Mouse (Mus musculus) neural tube, embryonic 15.5 days (tissue): ENCODE measurements at regions not wholly inside any gene's neighbourhood (a gene's known extent, or its start where the extent isn't known, plus 50 kb on each side); places are given as distances from the start of the nearest gene placed in this dataset.
A peak's percentile ranks its signal among the peaks of the same experiment; 100 is the strongest.

ENCODE experiments used
- ATAC-seq: fragments of 200-750 bp; cut with Nextera tagmentation; 2 replicates; pipeline ENCODE4 v1.8.0; 2017; ENCODE audit warnings: mild to moderate bottlenecking, moderate TSS enrichment, moderate library complexity; ENCODE audit not compliant: low FRiP score
- H3K27ac ChIP-seq: fragments of 300-500 bp; sonication (generic); replicated peaks from 2 replicates; pipeline ENCODE4 v1.5.1; 2015; ENCODE audit warnings: mild to moderate bottlenecking, inconsistent platforms
- H3K27me3 ChIP-seq: fragments of 300-500 bp; sonication (generic); replicated peaks from 2 replicates; pipeline ENCODE4 v1.6.1; 2015; ENCODE audit warnings: inconsistent platforms
- H3K36me3 ChIP-seq: fragments of 300-500 bp; sonication (generic); 2 replicates; pipeline ENCODE4 v1.6.1; 2015; ENCODE audit warnings: inconsistent platforms
- H3K4me1 ChIP-seq: fragments of 300-500 bp; sonication (generic); 2 replicates; pipeline ENCODE4 v1.6.1; 2015; ENCODE audit warnings: inconsistent platforms
- H3K4me2 ChIP-seq: fragments of 300-500 bp; sonication (generic); 2 replicates; pipeline ENCODE4 v1.6.1; 2015; ENCODE audit warnings: inconsistent platforms, mild to moderate bottlenecking, moderate library complexity
- H3K4me3 ChIP-seq: fragments of 300-500 bp; sonication (generic); replicated peaks from 2 replicates; pipeline ENCODE4 v1.5.1; 2015; ENCODE audit warnings: mild to moderate bottlenecking, inconsistent platforms
- H3K9ac ChIP-seq: fragments of 300-500 bp; sonication (generic); replicated peaks from 2 replicates; pipeline ENCODE4 v1.6.1; 2015; ENCODE audit warnings: mild to moderate bottlenecking, inconsistent platforms
- H3K9me3 ChIP-seq: fragments of 300-500 bp; sonication (generic); replicated peaks from 2 replicates; pipeline ENCODE4 v1.6.1; 2016; ENCODE audit warnings: inconsistent platforms
- WGBS: fragments of 180-500 bp; shearing (Covaris S2); methylation state at CpG from one replicate; pipeline ENCODE4 v1.1.7; 2015; ENCODE audit warnings: mixed read lengths; 5-methylcytosine and 5-hydroxymethylcytosine counted together

DNA sequence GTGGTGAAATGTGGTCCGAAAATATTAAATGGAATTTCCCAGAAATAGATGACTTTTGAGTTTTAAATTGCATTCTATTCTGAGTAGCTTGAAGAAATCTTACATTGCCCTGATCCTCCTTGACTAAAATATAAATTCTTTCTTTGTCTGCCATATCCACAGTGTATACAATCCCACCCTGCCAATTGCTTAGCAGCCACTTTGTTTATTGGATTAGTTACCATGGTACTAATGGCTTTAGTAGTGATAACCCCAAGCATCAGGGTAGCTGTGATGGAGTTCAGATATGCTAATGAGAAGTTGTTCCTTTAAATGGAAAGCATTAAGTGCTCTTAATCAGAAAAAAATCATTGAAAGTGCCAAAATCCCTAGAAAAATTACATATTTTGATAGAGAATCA is 277.4 kb upstream of the Pitrm1 start:
- Histone ChIP-seq H3K36me3 (no peaks in the 10 kb centered on the region), H3K4me3 (no peak overlapping the region), H3K27ac (no peak overlapping the region), H3K4me2 (no peak overlapping the region), H3K9me3 (no peaks in the 10 kb centered on the region), H3K4me1 (no peaks in the 10 kb centered on the region), H3K27me3 (no peaks in the 10 kb centered on the region), H3K9ac (no peak overlapping the region)
- ATAC-seq, result no peak
- WGBS, result 98% methylated on average over 1 of the region's 1 CpGs

GRCm38 (mm10) chr13:6272932-6273331 is 275.0 kb upstream of the Pitrm1 start:
- no peak for ATAC-seq
- Histone ChIP-seq H3K27me3 (no peaks in the 10 kb centered on the region), H3K4me1 (no peaks in the 10 kb centered on the region), H3K4me3 (no peak overlapping the region), H3K9me3 (no peaks in the 10 kb centered on the region), H3K9ac (no peak overlapping the region), H3K36me3 (no peaks in the 10 kb centered on the region), H3K4me2 (no peak overlapping the region), H3K27ac (no peak overlapping the region)
- WGBS, result 78% methylated on average over 1 of the region's 1 CpGs

GRCm38 (mm10) chr13:6280073-6280472 is 267.9 kb upstream of the Pitrm1 start:
- no peak for ATAC-seq
- WGBS, result 81% methylated on average over 1 of the region's 1 CpGs
- Histone ChIP-seq H3K9ac (no peak overlapping the region), H3K36me3 (no peaks in the 10 kb centered on the region), H3K4me3 (no peak overlapping the region), H3K27me3 (no peaks in the 10 kb centered on the region), H3K27ac (no peak overlapping the region), H3K4me2 (no peak overlapping the region), H3K9me3 (no peaks in the 10 kb centered on the region), H3K4me1 (no peaks in the 10 kb centered on the region)

DNA sequence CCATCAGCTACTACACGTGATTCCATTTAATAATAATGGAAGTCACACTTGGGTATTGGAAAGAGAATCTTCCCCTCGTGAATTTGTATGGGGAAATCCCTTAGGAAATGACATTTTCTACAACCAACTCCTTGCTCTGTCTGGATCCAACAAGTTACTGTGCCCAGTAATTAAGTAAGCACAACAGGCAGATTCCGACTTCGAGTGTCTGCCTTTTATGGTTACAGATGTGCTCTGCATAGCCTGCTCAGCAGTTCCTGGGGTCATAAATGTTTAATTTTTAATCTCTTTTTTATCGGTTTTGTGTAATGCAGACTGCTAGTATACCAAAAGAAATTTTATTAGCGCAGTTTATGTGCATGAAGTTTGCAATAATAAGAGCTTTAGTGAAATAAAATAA is 259.8 kb upstream of the Pitrm1 start:
- 55% methylated on average over 6 of the region's 6 CpGs for WGBS
- peak; percentile 61; the same call in 1 of the 2 replicates for ATAC-seq
- no peak overlapping the region for H3K4me3 ChIP-seq
- no peak overlapping the region for H3K4me2 ChIP-seq
- H3K27ac ChIP-seq, result no peak overlapping the region
- H3K4me1 ChIP-seq, result no peaks in the 10 kb centered on the region
- no peaks in the 10 kb centered on the region for H3K9me3 ChIP-seq
- no peaks in the 10 kb centered on the region for H3K36me3 ChIP-seq
- H3K9ac ChIP-seq, result no peak overlapping the region
- no peaks in the 10 kb centered on the region for H3K27me3 ChIP-seq

- Histone ChIP-seq H3K9me3 (no peaks in the 10 kb centered on the region), H3K4me1 (no peaks in the 10 kb centered on the region), H3K27me3 (no peaks in the 10 kb centered on the region), H3K4me3 (no peak overlapping the region), H3K9ac (no peak overlapping the region), H3K36me3 (no peaks in the 10 kb centered on the region), H3K4me2 (no peak overlapping the region), H3K27ac (no peak overlapping the region)
- no peak for ATAC-seq
- 56% methylated on average over 3 of the region's 3 CpGs for whole genome bisulfite sequencing
These were observed 255.9 kb upstream of the Pitrm1 start for GRCm38 (mm10) chr13:6292098-6292497.

- no peak overlapping the region for H3K9ac ChIP-seq
These were observed 242.2 kb upstream of the Pitrm1 start for GRCm38 (mm10) chr13:6305718-6306117.

GRCm38 (mm10) chr13:6306616-6306988 is 241.3 kb upstream of the Pitrm1 start:
- Histone ChIP-seq H3K9ac (no peak overlapping the region), H3K36me3 (no peaks in the 10 kb centered on the region), H3K27ac (no peak overlapping the region), H3K4me3 (no peak overlapping the region), H3K4me1 (peaks cover 2% of the 10 kb centered on the region; the same call in 1 of the 2 replicates), H3K27me3 (no peaks in the 10 kb centered on the region), H3K9me3 (no peaks in the 10 kb centered on the region), H3K4me2 (no peak overlapping the region)
- 48% methylated on average over 4 of the region's 4 CpGs for WGBS
- no peak for ATAC-seq

More at GRCm38 (mm10) chr13:6305718-6306117, 242.2 kb upstream of the Pitrm1 start:
- no peak for ATAC-seq
- Histone ChIP-seq H3K4me2 (no peak overlapping the region), H3K4me1 (peaks cover 2% of the 10 kb centered on the region; the same call in 1 of the 2 replicates), H3K27ac (no peak overlapping the region), H3K4me3 (no peak overlapping the region), H3K36me3 (no peaks in the 10 kb centered on the region), H3K27me3 (no peaks in the 10 kb centered on the region), H3K9me3 (no peaks in the 10 kb centered on the region)

GRCm38 (mm10) chr13:6306989-6307917 is 240.7 kb upstream of the Pitrm1 start:
- Histone ChIP-seq H3K27ac (no peak overlapping the region), H3K9ac (no peak overlapping the region), H3K4me3 (no peak overlapping the region), H3K27me3 (no peaks in the 10 kb centered on the region), H3K4me2 (no peak overlapping the region), H3K36me3 (no peaks in the 10 kb centered on the region), H3K4me1 (peaks cover 2% of the 10 kb centered on the region; the same call in 1 of the 2 replicates), H3K9me3 (no peaks in the 10 kb centered on the region)
- peak; percentile 69 for ATAC-seq
- WGBS, result 56% methylated on average over 7 of the region's 7 CpGs

DNA sequence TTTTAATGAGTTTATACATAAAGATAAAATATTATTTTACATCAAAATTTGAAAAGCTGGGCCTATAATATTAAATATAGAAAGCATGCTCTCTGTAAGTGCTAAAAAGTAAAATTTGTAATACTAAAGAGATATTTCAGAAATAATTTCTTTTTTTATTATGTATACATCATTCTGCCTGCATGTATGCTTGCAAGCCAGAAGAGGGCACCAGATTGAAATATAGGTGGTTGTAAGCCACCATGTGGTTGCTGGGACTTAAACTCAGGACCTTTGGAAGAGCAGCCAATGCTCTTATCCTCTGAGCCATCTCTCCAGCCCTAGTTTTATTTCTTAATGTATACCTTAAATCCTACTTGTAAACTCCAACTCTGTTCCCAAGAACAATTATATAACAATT is 231.7 kb upstream of the Pitrm1 start:
- Histone ChIP-seq H3K27me3 (no peaks in the 10 kb centered on the region), H3K4me2 (no peak overlapping the region), H3K36me3 (no peaks in the 10 kb centered on the region), H3K4me3 (no peak overlapping the region), H3K9me3 (no peaks in the 10 kb centered on the region), H3K4me1 (no peaks in the 10 kb centered on the region), H3K27ac (no peak overlapping the region), H3K9ac (no peak overlapping the region)
- ATAC-seq, result no peak

GRCm38 (mm10) chr13:6323948-6324347 is 224.0 kb upstream of the Pitrm1 start:
- WGBS, result 83% methylated on average over 2 of the region's 2 CpGs
- no peak for ATAC-seq
- no peak overlapping the region for H3K4me3 ChIP-seq
- H3K4me1 ChIP-seq, result no peaks in the 10 kb centered on the region
- H3K9ac ChIP-seq, result no peak overlapping the region
- H3K4me2 ChIP-seq, result no peak overlapping the region
- H3K36me3 ChIP-seq, result no peaks in the 10 kb centered on the region
- H3K9me3 ChIP-seq, result no peaks in the 10 kb centered on the region
- H3K27me3 ChIP-seq, result no peaks in the 10 kb centered on the region
- H3K27ac ChIP-seq, result no peak overlapping the region

GRCm38 (mm10) chr13:6330320-6330950 is 217.5 kb upstream of the Pitrm1 start:
- H3K9ac ChIP-seq, result no peak overlapping the region
- H3K36me3 ChIP-seq, result no peaks in the 10 kb centered on the region
- no peak overlapping the region for H3K27ac ChIP-seq
- H3K27me3 ChIP-seq, result no peaks in the 10 kb centered on the region
- no peaks in the 10 kb centered on the region for H3K4me1 ChIP-seq
- no peak; the same call in 1 of the 2 replicates for ATAC-seq
- H3K4me3 ChIP-seq, result no peak overlapping the region
- 89% methylated on average over 3 of the region's 3 CpGs for WGBS
- H3K4me2 ChIP-seq, result no peak overlapping the region
- no peaks in the 10 kb centered on the region for H3K9me3 ChIP-seq

DNA sequence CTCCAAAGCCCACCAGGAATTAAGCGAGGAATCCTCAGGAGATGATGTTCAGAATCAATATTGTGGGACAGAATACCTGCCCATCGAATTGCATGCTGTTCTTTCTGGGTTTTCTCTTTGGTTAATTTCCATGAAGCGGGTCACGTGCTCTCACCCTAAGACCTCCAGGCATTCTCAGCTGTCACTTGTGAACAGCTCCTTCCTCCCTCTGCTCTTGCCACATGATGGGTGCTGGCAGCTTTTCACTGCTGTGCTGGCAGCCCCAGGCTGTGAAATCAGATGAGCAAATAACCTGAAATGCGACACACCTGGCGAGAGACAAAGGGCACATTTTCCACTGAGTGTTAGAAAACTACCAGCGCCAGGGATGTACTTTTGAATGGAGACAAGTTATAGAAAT is 207.8 kb upstream of the Pitrm1 start:
- Histone ChIP-seq H3K4me3 (no peak overlapping the region), H3K9ac (no peak overlapping the region), H3K4me1 (0 out of 2 replicates have a peak, but pooled peaks cover 7% of the 10 kb centered on the region), H3K27ac (no peak overlapping the region), H3K9me3 (no peaks in the 10 kb centered on the region), H3K4me2 (no peak overlapping the region), H3K27me3 (no peaks in the 10 kb centered on the region), H3K36me3 (no peaks in the 10 kb centered on the region)
- WGBS, result 74% methylated on average over 7 of the region's 7 CpGs
- no peak for ATAC-seq
